13 mouse cellular contexts compared by ENCODE assay signal in genomic region chr13:84346569-84346968, GRCm38 (mm10).
DNase-seq lines count a peak whose midpoint lies in the region; ATAC-seq and TF ChIP-seq lines count a peak whose summit lies in the region.
"Had no signal": no experiment of that assay in that cellular context is flagged by ENCODE, and none has a peak within 500 bp of the region (broad histone marks: within the 10 kb centered on the region; RNA-seq: fewer than 3 reads in every experiment).

No protein-coding gene starts in this region.

- no peaks in the 10 kb centered on the region for H3K27me3 ChIP-seq in forebrain, embryonic 15.5 days
- H3K27me3 ChIP-seq in midbrain, embryonic 11.5 days (ENCODE audit: control insufficient read depth, insufficient read depth, low read length), result peaks cover 18% of the 10 kb centered on the region
- H3K27me3 ChIP-seq: CH12.LX had no signal

- WGBS in forebrain, embryonic 15.5 days, result 4% methylated on average over 2 of the region's 2 CpGs
- WGBS in midbrain, embryonic 11.5 days, result 0% methylated on average over 2 of the region's 2 CpGs

- TF ChIP-seq CTCF in left cerebral cortex, adult 2 months (IDR thresholded peaks at IDR 0.05), result no peak

- no peaks in the 10 kb centered on the region for H3K36me3 ChIP-seq in forebrain, embryonic 15.5 days
- no peaks in the 10 kb centered on the region for H3K36me3 ChIP-seq in midbrain, embryonic 11.5 days (ENCODE audit: control insufficient read depth, insufficient read depth, low read length)
- H3K36me3 ChIP-seq: liver, embryonic 15.5 days had no signal

- no peak for DNase-seq in left cerebral cortex, adult 2 months (ENCODE audit: extremely low spot score in 1 of 2, low spot score in 2 of 2)
- DNase-seq in left cerebral cortex, adult 18-20 months (ENCODE audit: low spot score in 2 of 2), result no peak
- DNase-seq in midbrain, embryonic 11.5 days (ENCODE audit: low spot score, missing footprints), result no peak
- DNase-seq in retina, embryonic 14.5 days (ENCODE audit: low spot score), result peak; percentile 24
- no peak for DNase-seq in kidney, postnatal 4 days
- no peak for DNase-seq in layer of hippocampus, postnatal 36 days
- DNase-seq: adrenal gland, postnatal 14 days; gastrocnemius, postnatal 14 days; kidney, postnatal 14 days; spleen, adult 18-20 months had no signal

- no peaks in the 10 kb centered on the region for H3K9me3 ChIP-seq in forebrain, embryonic 15.5 days
- no peaks in the 10 kb centered on the region for H3K9me3 ChIP-seq in midbrain, embryonic 11.5 days (ENCODE audit: control insufficient read depth, low read length)
- H3K9me3 ChIP-seq: liver, embryonic 15.5 days had no signal

- peak overlapping the region; percentile 73 for H3K9ac ChIP-seq in forebrain, embryonic 15.5 days (replicated peaks)
- H3K9ac ChIP-seq in midbrain, embryonic 11.5 days (ENCODE audit: low read length), result peak overlapping the region; percentile 67
- H3K9ac ChIP-seq: liver, embryonic 15.5 days had no signal

- peaks cover 61% of the 10 kb centered on the region for H3K4me1 ChIP-seq in forebrain, embryonic 15.5 days
- peaks cover 44% of the 10 kb centered on the region for H3K4me1 ChIP-seq in midbrain, embryonic 11.5 days (ENCODE audit: control insufficient read depth, insufficient read depth, low read length)

- H3K4me3 ChIP-seq in left cerebral cortex, adult 2 months, result peak overlapping the region; percentile 24
- H3K4me3 ChIP-seq in forebrain, embryonic 15.5 days, result peak overlapping the region; percentile 30
- H3K4me3 ChIP-seq in midbrain, embryonic 11.5 days (ENCODE audit: low read depth, low read length), result peak overlapping the region; percentile 29
- H3K4me3 ChIP-seq: liver, embryonic 15.5 days had no signal

- peak overlapping the region; percentile 75 for H3K4me2 ChIP-seq in forebrain, embryonic 15.5 days (replicated peaks)
- H3K4me2 ChIP-seq in midbrain, embryonic 11.5 days, result peak overlapping the region; percentile 59
- H3K4me2 ChIP-seq: liver, embryonic 15.5 days had no signal

- intact Hi-C loops in left cerebral cortex, adult 2 months (cut with DNase I), result loop anchor here (5.0 to 10.0 kb wide), 5 partner anchors 101 to 822 kb away; no protein-coding TSS in a partner anchor

- H3K27ac ChIP-seq in left cerebral cortex, adult 2 months, result peak overlapping the region; percentile 98
- H3K27ac ChIP-seq in forebrain, embryonic 15.5 days (replicated peaks), result peak overlapping the region; percentile 100
- H3K27ac ChIP-seq in midbrain, embryonic 11.5 days (ENCODE audit: low read depth, low read length), result peak overlapping the region; percentile 91
- H3K27ac ChIP-seq: liver, embryonic 15.5 days had no signal

- no peak for ATAC-seq in forebrain, embryonic 15.5 days (replicated peaks)
- ATAC-seq in midbrain, embryonic 11.5 days (ENCODE audit: low FRiP score), result no peak
